ENCODE assay signal across 31 mouse cellular contexts in genomic region chr13:6214189-6214588, GRCm38 (mm10).
"Had no signal": no experiment of that assay in that cellular context is flagged by ENCODE, and none has a peak within 500 bp of the region (broad histone marks: within the 10 kb centered on the region; RNA-seq: fewer than 3 reads in every experiment).

No protein-coding gene starts in this region.

- ATAC-seq: liver, embryonic 12.5 days; liver, postnatal 0 days; lung, postnatal 0 days; midbrain, embryonic 13.5 days; midbrain, embryonic 15.5 days; midbrain, embryonic 16.5 days had no signal

- H3K27me3 ChIP-seq: limb, embryonic 12.5 days; limb, embryonic 13.5 days; limb, embryonic 15.5 days; liver, embryonic 12.5 days; liver, embryonic 13.5 days; liver, embryonic 15.5 days; lung, embryonic 15.5 days; megakaryocyte, embryonic 14.5 days; midbrain, embryonic 12.5 days; midbrain, embryonic 13.5 days; midbrain, embryonic 15.5 days had no signal

- DNase-seq: left cerebral cortex, postnatal 4 days; liver; liver, embryonic 13.5 days; liver, postnatal 0 days; lung, adult 18-20 months; lung, adult 2 months; lung, embryonic 14.5 days; lung, postnatal 10 days; lung, postnatal 14 days; lung, postnatal 36 days; lung, postnatal 4 days; midbrain, embryonic 14.5 days had no signal

- H3K4me2 ChIP-seq: limb, embryonic 12.5 days; limb, embryonic 13.5 days; limb, embryonic 15.5 days; liver, embryonic 11.5 days; liver, embryonic 12.5 days; liver, embryonic 13.5 days; liver, embryonic 15.5 days; lung, embryonic 14.5 days; lung, embryonic 15.5 days; midbrain, embryonic 11.5 days; midbrain, embryonic 12.5 days; midbrain, embryonic 13.5 days; midbrain, embryonic 15.5 days had no signal

- H3K4me1 ChIP-seq: limb, embryonic 10.5 days; limb, embryonic 12.5 days; limb, embryonic 13.5 days; limb, embryonic 15.5 days; liver, embryonic 12.5 days; liver, embryonic 13.5 days; liver, embryonic 15.5 days; megakaryocyte, embryonic 14.5 days; midbrain, embryonic 10.5 days; midbrain, embryonic 12.5 days; midbrain, embryonic 13.5 days; midbrain, embryonic 15.5 days had no signal

- H3K27ac ChIP-seq: limb, embryonic 10.5 days; limb, embryonic 12.5 days; limb, embryonic 13.5 days; limb, embryonic 15.5 days; liver, embryonic 12.5 days; liver, embryonic 13.5 days; liver, embryonic 14.5 days; liver, embryonic 15.5 days; lung, embryonic 15.5 days; macrophage; midbrain, embryonic 10.5 days; midbrain, embryonic 12.5 days; midbrain, embryonic 13.5 days; midbrain, embryonic 15.5 days had no signal

- H3K36me3 ChIP-seq: limb, embryonic 10.5 days; limb, embryonic 12.5 days; limb, embryonic 13.5 days; limb, embryonic 15.5 days; liver, embryonic 12.5 days; liver, embryonic 13.5 days; liver, embryonic 15.5 days; lung, embryonic 15.5 days; midbrain, embryonic 10.5 days; midbrain, embryonic 12.5 days; midbrain, embryonic 13.5 days; midbrain, embryonic 15.5 days had no signal

- H3K9ac ChIP-seq: limb, embryonic 12.5 days; limb, embryonic 13.5 days; limb, embryonic 15.5 days; liver, embryonic 12.5 days; liver, embryonic 13.5 days; liver, embryonic 14.5 days; liver, embryonic 15.5 days; liver, postnatal 0 days; lung, embryonic 14.5 days; lung, embryonic 15.5 days; midbrain, embryonic 12.5 days; midbrain, embryonic 13.5 days; midbrain, embryonic 15.5 days had no signal

- H3K9me3 ChIP-seq: limb, embryonic 10.5 days; limb, embryonic 12.5 days; limb, embryonic 13.5 days; limb, embryonic 15.5 days; liver, embryonic 12.5 days; liver, embryonic 13.5 days; liver, embryonic 15.5 days; lung, embryonic 15.5 days; megakaryocyte, embryonic 14.5 days; midbrain, embryonic 10.5 days; midbrain, embryonic 12.5 days; midbrain, embryonic 13.5 days; midbrain, embryonic 15.5 days had no signal

- H3K4me3 ChIP-seq: limb, embryonic 10.5 days; limb, embryonic 12.5 days; limb, embryonic 13.5 days; limb, embryonic 15.5 days; liver, embryonic 12.5 days; liver, embryonic 13.5 days; liver, embryonic 15.5 days; lung, embryonic 15.5 days; megakaryocyte, embryonic 14.5 days; midbrain, embryonic 10.5 days; midbrain, embryonic 12.5 days; midbrain, embryonic 13.5 days; midbrain, embryonic 15.5 days; myocyte had no signal
